Mouse (Mus musculus) erythroblast, embryonic 14.5 days (primary cell): ENCODE data around the gene Cideb.

Experiments used
- GATA1 ChIP-seq: IDR thresholded peaks from 2 replicates; pipeline ENCODE4 v1.6.1; 2012; ENCODE audit warnings: low read length, inconsistent platforms, mixed read lengths
- TAL1 ChIP-seq: IDR thresholded peaks from 3 replicates; pipeline ENCODE4 v1.6.1; 2012; ENCODE audit warnings: low read length, inconsistent platforms, mixed read lengths

DNA sequence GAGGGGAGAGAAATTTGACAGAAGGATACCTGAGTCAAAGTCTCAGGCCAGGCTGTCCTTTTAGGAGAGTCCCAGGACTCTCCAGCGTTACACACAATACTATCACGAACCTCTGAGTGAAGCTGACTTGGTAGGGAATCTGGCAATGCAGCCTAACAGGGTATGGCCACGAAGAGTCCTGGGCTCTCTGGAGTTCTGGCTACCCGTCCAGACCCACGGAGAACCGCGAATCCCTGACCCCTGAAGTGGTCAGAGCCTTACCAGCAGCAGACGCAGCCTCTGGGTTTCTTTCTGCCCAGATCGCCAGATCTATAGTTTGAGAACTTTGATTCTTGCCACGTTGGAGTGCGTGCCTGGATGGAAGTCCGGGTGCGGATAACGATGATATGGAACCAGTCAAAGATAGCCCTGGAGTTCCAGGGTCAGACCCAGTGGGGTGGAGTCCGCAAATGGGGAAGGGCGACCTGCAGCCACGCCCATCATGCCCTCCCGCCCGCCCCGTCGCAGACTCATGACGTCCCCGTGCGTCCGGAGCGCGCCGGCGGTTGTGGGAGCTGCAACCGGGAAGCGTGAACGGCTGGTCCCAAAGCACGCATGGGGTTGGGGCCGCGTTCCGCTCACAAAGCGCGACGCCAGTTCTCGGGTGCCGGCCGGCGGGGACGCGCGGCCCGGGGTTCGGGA, 12.9 kb downstream of the Cideb start, which contains the start of the genes Dhrs1 and Nop9:
- TF ChIP-seq GATA1 (0 out of 2 replicates have a peak, but pooled peaks have one; percentile 24), TAL1 (no peak)
